Mouse (Mus musculus) midbrain, embryonic 15.5 days (tissue): ENCODE results near the gene Dnah2. TPM values are rescaled to one million over a fixed set of nuclear protein-coding genes. Genes with fewer than 3 reads are reported as not detected.

Source experiments
- ATAC-seq: fragments of 200-750 bp; cut with Nextera tagmentation; replicated peaks from 2 replicates; pipeline ENCODE4 v1.8.0; 2017; ENCODE audit warnings: moderate TSS enrichment
- H3K27ac ChIP-seq: fragments of 300-500 bp; sonication (generic); 2 replicates; pipeline ENCODE4 v1.5.1; 2015; ENCODE audit warnings: mild to moderate bottlenecking, inconsistent platforms
- H3K27me3 ChIP-seq: fragments of 300-500 bp; sonication (generic); replicated peaks from 2 replicates; pipeline ENCODE4 v1.6.1; 2015; ENCODE audit warnings: inconsistent platforms
- H3K36me3 ChIP-seq: fragments of 300-500 bp; sonication (generic); replicated peaks from 2 replicates; pipeline ENCODE4 v1.6.1; 2015; ENCODE audit warnings: inconsistent platforms
- H3K4me1 ChIP-seq: fragments of 300-500 bp; sonication (generic); 2 replicates; pipeline ENCODE4 v1.6.1; 2015; ENCODE audit warnings: inconsistent platforms
- H3K4me2 ChIP-seq: fragments of 300-500 bp; sonication (generic); 2 replicates; pipeline ENCODE4 v1.6.1; 2015; ENCODE audit warnings: inconsistent platforms, mild to moderate bottlenecking, moderate library complexity
- H3K4me3 ChIP-seq: fragments of 300-500 bp; sonication (generic); 2 replicates; pipeline ENCODE4 v1.5.1; 2015; ENCODE audit warnings: mild to moderate bottlenecking, inconsistent platforms
- H3K9ac ChIP-seq: fragments of 300-500 bp; sonication (generic); 2 replicates; pipeline ENCODE4 v1.6.1; 2015; ENCODE audit warnings: mild to moderate bottlenecking, inconsistent platforms
- H3K9me3 ChIP-seq: fragments of 300-500 bp; sonication (generic); 2 replicates; pipeline ENCODE4 v1.6.1; 2016; ENCODE audit warnings: inconsistent platforms
- WGBS: fragments of 180-500 bp; shearing (Covaris S2); methylation state at CpG from one replicate; pipeline ENCODE4 v1.1.7; 2015; ENCODE audit warnings: mixed read lengths; 5-methylcytosine and 5-hydroxymethylcytosine counted together
- polyA plus RNA-seq: library from polyadenylated mRNA; unstranded; fragments of >200 nt; fragmentation: Nextera tagmentation; extraction: Ambion mirVana; gene quantifications from 2 replicates; pipeline ENCODE4 v1.2.1, GENCODE M21; 2015

Gene Dnah2
- polyA plus RNA-seq, result 4.5 and 5.7 TPM in 2 replicates

DNA sequence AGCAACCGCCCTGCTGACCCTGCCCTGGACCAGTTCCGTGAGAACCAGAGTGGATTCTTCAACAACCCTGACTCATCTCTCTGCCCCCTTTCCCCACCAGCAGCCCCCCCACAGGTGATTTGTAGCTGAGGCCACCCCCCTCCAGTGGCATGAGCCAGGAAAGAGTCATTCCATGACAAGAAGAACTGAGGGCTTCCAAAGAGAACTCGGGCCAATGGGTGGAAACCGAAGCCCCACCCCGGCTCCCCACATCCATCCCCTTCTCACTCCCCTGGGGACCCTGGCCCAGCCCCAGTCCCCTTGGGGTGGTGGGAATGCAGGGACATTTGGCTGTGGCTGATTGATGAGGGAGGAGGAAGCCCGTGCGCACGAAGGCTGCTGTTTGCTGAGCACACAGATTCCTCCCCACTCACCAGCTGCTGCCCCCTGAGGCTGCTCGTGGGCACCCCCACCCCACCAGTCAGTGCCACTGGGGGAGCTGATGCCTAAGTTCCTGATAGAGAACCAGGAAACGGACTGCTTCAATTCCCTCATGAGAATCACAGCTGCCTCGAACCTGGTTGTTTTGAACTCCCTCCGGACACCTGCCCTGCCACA lies at the start of gene Dnah2:
Gene Dnah2, minus strand, starts transcription at position 51 of the 597 bp plus-strand sequence.
- Histone ChIP-seq H3K36me3 (no peaks in the 10 kb centered on the region), H3K9ac (peak within 1 kb of the TSS; percentile 18; the same call in 1 of the 2 replicates), H3K4me3 (0 out of 2 replicates have a peak within 1 kb of the TSS, but pooled peaks have one; percentile 44), H3K27ac (peak within 1 kb of the TSS; percentile 96), H3K4me1 (peaks cover 76% of the 10 kb centered on the region), H3K27me3 (no peaks in the 10 kb centered on the region), H3K9me3 (no peaks in the 10 kb centered on the region), H3K4me2 (peak within 1 kb of the TSS; percentile 79)
- WGBS, result 53% methylated on average over 12 of the region's 12 CpGs
- no peak for ATAC-seq

GRCm38 (mm10) chr11:69594853-69595252 lies 45.9 kb upstream of the Dnah2 start:
- Histone ChIP-seq H3K4me2 (no peak overlapping the region), H3K4me3 (no peak overlapping the region), H3K9ac (no peak overlapping the region), H3K36me3 (0 out of 2 replicates have a peak, but pooled peaks cover 13% of the 10 kb centered on the region), H3K9me3 (no peaks in the 10 kb centered on the region), H3K4me1 (peaks cover 8% of the 10 kb centered on the region; the same call in 1 of the 2 replicates), H3K27ac (no peak overlapping the region), H3K27me3 (no peaks in the 10 kb centered on the region)
- ATAC-seq, result no peak
- WGBS, result 98% methylated on average over 6 of the region's 6 CpGs

DNA sequence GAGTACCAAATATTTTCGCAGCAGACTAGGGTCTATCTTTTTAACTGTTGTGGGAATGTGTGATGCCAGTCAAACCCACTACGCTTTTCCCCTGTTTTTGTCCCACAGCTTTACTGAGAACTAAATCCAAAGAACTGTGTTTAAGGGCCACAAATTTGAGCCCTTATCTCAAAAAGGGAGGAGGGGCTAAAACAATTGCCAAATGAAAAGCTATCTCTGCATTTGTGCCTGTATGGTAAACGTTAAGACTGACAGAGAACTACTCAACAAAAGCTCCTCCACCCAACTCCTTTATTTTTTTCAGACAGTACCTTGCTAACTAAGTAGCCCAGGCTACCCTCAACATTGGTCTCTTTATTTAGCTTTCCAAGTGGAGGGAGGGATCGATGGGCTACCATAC lies 43.9 kb upstream of the Dnah2 start:
- no peaks in the 10 kb centered on the region for H3K27me3 ChIP-seq
- H3K4me2 ChIP-seq, result no peak overlapping the region
- no peaks in the 10 kb centered on the region for H3K4me1 ChIP-seq
- no peak for ATAC-seq
- H3K9ac ChIP-seq, result no peak overlapping the region
- H3K27ac ChIP-seq, result peak overlapping the region; percentile 13; the same call in 1 of the 2 replicates
- no peak overlapping the region for H3K4me3 ChIP-seq
- H3K9me3 ChIP-seq, result no peaks in the 10 kb centered on the region
- 88% methylated on average over 4 of the region's 4 CpGs for WGBS
- 0 out of 2 replicates have a peak, but pooled peaks cover 25% of the 10 kb centered on the region for H3K36me3 ChIP-seq

- H3K27me3 ChIP-seq, result no peaks in the 10 kb centered on the region
- 0 out of 2 replicates have a peak, but pooled peaks cover 25% of the 10 kb centered on the region for H3K36me3 ChIP-seq
- peak overlapping the region; percentile 44 for H3K27ac ChIP-seq
- H3K9ac ChIP-seq, result no peak overlapping the region
- no peaks in the 10 kb centered on the region for H3K4me1 ChIP-seq
- 67% methylated on average over 7 of the region's 7 CpGs for WGBS
- no peak overlapping the region for H3K4me2 ChIP-seq
- ATAC-seq, result peak; percentile 79
- no peaks in the 10 kb centered on the region for H3K9me3 ChIP-seq
- no peak overlapping the region for H3K4me3 ChIP-seq
Observed at GRCm38 (mm10) chr11:69591899-69592637, 43.2 kb upstream of the Dnah2 start.

- Histone ChIP-seq H3K4me3 (no peak overlapping the region), H3K27ac (0 out of 2 replicates have a peak overlapping the region, but pooled peaks have one; percentile 44)
- ATAC-seq, result no peak
Observed at GRCm38 (mm10) chr11:69591424-69591823, 42.5 kb upstream of the Dnah2 start.

DNA sequence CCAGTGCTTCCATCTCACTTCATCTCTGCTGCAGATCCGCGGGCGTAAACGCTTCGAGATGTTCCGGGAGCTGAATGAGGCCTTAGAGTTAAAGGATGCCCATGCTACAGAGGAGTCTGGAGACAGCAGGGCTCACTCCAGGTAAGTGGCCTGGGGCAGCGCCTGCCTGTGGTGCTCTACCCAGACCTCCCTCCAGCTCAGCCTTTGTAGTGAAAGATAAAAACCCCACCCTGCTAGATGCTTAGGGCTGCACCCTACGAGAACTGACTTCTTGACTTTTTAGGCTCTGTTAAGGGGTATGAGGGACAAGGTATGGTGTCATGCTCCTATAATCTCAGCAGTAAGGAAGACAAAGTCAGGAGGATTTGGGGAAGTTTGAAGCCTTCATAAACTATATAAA lies 41.7 kb upstream of the Dnah2 start:
- H3K9me3 ChIP-seq, result no peaks in the 10 kb centered on the region
- H3K36me3 ChIP-seq, result 0 out of 2 replicates have a peak, but pooled peaks cover 25% of the 10 kb centered on the region
- H3K27ac ChIP-seq, result no peak overlapping the region
- H3K4me2 ChIP-seq, result no peak overlapping the region
- H3K9ac ChIP-seq, result no peak overlapping the region
- no peaks in the 10 kb centered on the region for H3K27me3 ChIP-seq
- 94% methylated on average over 8 of the region's 8 CpGs for WGBS
- no peaks in the 10 kb centered on the region for H3K4me1 ChIP-seq
- no peak overlapping the region for H3K4me3 ChIP-seq
- ATAC-seq, result no peak

More at GRCm38 (mm10) chr11:69591424-69591823, 42.5 kb upstream of the Dnah2 start:
- WGBS, result 86% methylated on average over 3 of the region's 3 CpGs
- no peak overlapping the region for H3K4me2 ChIP-seq
- H3K9ac ChIP-seq, result no peak overlapping the region
- 0 out of 2 replicates have a peak, but pooled peaks cover 25% of the 10 kb centered on the region for H3K36me3 ChIP-seq
- H3K4me1 ChIP-seq, result no peaks in the 10 kb centered on the region
- H3K27me3 ChIP-seq, result no peaks in the 10 kb centered on the region
- no peaks in the 10 kb centered on the region for H3K9me3 ChIP-seq

GRCm38 (mm10) chr11:69589207-69589834 lies 40.4 kb upstream of the Dnah2 start:
- H3K4me2 ChIP-seq, result no peak overlapping the region
- ATAC-seq, result no peak
- H3K9ac ChIP-seq, result no peak overlapping the region
- 96% methylated on average over 22 of the region's 22 CpGs for WGBS
- 0 out of 2 replicates have a peak, but pooled peaks cover 25% of the 10 kb centered on the region for H3K36me3 ChIP-seq
- no peaks in the 10 kb centered on the region for H3K4me1 ChIP-seq
- H3K4me3 ChIP-seq, result no peak overlapping the region
- no peak overlapping the region for H3K27ac ChIP-seq
- no peaks in the 10 kb centered on the region for H3K9me3 ChIP-seq
- H3K27me3 ChIP-seq, result no peaks in the 10 kb centered on the region

GRCm38 (mm10) chr11:69585718-69586325 lies 36.9 kb upstream of the Dnah2 start:
- Histone ChIP-seq H3K27ac (no peak overlapping the region), H3K9ac (no peak overlapping the region), H3K4me2 (no peak overlapping the region), H3K4me1 (peaks cover 12% of the 10 kb centered on the region), H3K36me3 (0 out of 2 replicates have a peak, but pooled peaks cover 20% of the 10 kb centered on the region), H3K27me3 (no peaks in the 10 kb centered on the region), H3K9me3 (no peaks in the 10 kb centered on the region), H3K4me3 (no peak overlapping the region)
- WGBS, result 84% methylated on average over 7 of the region's 7 CpGs
- no peak for ATAC-seq

DNA sequence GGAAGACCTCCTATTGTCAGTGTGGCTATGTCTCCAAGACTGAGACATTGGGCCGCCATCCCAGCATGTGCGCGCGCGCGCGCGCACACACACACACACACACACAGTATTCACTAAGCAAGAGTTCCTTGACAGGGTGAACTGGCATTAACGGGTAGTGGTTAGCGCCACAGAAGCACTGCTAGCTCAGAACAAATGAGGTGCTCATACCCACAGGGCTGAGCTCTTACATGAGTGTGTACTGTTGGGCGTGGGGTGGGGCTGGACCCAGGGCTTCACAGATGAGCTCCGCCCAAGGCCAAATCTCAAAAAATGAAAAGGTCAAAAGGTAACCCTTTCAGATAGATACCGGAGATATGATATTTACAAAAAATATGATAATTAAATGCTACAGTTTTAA lies 36.0 kb upstream of the Dnah2 start:
- Histone ChIP-seq H3K4me1 (peaks cover 12% of the 10 kb centered on the region), H3K27ac (no peak overlapping the region), H3K4me2 (no peak overlapping the region), H3K9ac (no peak overlapping the region), H3K4me3 (no peak overlapping the region), H3K9me3 (no peaks in the 10 kb centered on the region), H3K36me3 (0 out of 2 replicates have a peak, but pooled peaks cover 13% of the 10 kb centered on the region), H3K27me3 (no peaks in the 10 kb centered on the region)
- 98% methylated on average over 13 of the region's 13 CpGs for WGBS
- ATAC-seq, result no peak

- WGBS, result 87% methylated on average over 7 of the region's 7 CpGs
- H3K4me3 ChIP-seq, result no peak overlapping the region
- no peaks in the 10 kb centered on the region for H3K9me3 ChIP-seq
- no peak overlapping the region for H3K4me2 ChIP-seq
- ATAC-seq, result no peak
- peaks cover 16% of the 10 kb centered on the region for H3K4me1 ChIP-seq
- H3K27ac ChIP-seq, result no peak overlapping the region
- H3K27me3 ChIP-seq, result no peaks in the 10 kb centered on the region
- 0 out of 2 replicates have a peak, but pooled peaks cover 5% of the 10 kb centered on the region for H3K36me3 ChIP-seq
- no peak overlapping the region for H3K9ac ChIP-seq
Observed at GRCm38 (mm10) chr11:69584008-69584407, 35.1 kb upstream of the Dnah2 start.

DNA sequence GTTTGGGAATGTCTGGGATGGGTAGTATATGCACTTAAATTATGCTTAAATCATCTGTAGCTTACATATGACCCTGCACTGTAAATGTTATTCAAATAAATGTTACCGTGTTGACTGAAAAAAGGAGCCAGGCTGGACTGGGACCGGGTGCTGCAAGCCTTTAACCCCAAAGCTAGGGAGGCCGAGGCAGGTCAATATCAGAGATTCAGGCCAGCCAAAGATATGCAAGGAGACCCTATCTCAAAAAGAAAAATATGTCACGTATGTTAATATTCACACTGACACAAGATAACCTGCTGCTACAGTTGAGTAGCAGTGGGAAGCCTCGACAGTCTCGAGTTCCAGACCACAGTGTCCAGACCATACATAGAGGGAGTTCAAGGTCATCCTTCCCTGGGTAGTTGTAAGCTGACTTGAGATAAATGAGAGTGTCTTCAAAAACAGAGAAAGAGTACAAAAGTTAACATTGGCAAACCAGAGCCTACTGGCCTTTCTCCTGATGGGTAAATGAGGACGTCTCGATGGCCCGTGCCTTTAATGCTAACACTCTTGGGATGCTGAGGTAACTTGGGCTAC lies 33.4 kb upstream of the Dnah2 start:
- WGBS, result 60% methylated on average over 9 of the region's 9 CpGs
- Histone ChIP-seq H3K27me3 (no peaks in the 10 kb centered on the region), H3K9me3 (no peaks in the 10 kb centered on the region), H3K4me2 (peak overlapping the region; percentile 85), H3K4me1 (peaks cover 30% of the 10 kb centered on the region), H3K27ac (peak overlapping the region; percentile 93; the same call in 1 of the 2 replicates), H3K4me3 (peak overlapping the region; percentile 86), H3K36me3 (no peaks in the 10 kb centered on the region), H3K9ac (0 out of 2 replicates have a peak overlapping the region, but pooled peaks have one; percentile 1)
- no peak for ATAC-seq
